Mouse (Mus musculus) midbrain, embryonic 12.5 days (tissue): ENCODE measurements around the gene Crip2. TPM values are rescaled to one million over a fixed set of nuclear protein-coding genes. Genes with fewer than 3 reads are reported as not detected.
A peak's percentile ranks its signal among the peaks of the same experiment; 100 is the strongest.

ENCODE experiments used
- ATAC-seq: fragments of 200-750 bp; cut with Nextera tagmentation; 2 replicates; pipeline ENCODE4 v1.8.0; 2017; ENCODE audit warnings: low read depth, moderate TSS enrichment, moderate library complexity; ENCODE audit not compliant: low FRiP score
- H3K27ac ChIP-seq: fragments of 300-500 bp; sonication (generic); replicated peaks from 2 replicates; pipeline ENCODE4 v1.5.1; 2016; ENCODE audit warnings: mild to moderate bottlenecking
- H3K27me3 ChIP-seq: fragments of 300-500 bp; sonication (generic); 2 replicates; pipeline ENCODE4 v1.6.1; 2016; ENCODE audit warnings: mild to moderate bottlenecking
- H3K36me3 ChIP-seq: fragments of 300-500 bp; sonication (generic); 2 replicates; pipeline ENCODE4 v1.6.1; 2016
- H3K4me1 ChIP-seq: fragments of 300-500 bp; sonication (generic); 2 replicates; pipeline ENCODE4 v1.6.1; 2016
- H3K4me2 ChIP-seq: fragments of 300-500 bp; sonication (generic); replicated peaks from 2 replicates; pipeline ENCODE4 v1.6.1; 2016; ENCODE audit warnings: mild to moderate bottlenecking, moderate library complexity
- H3K4me3 ChIP-seq: fragments of 300-500 bp; sonication (generic); 2 replicates; pipeline ENCODE4 v1.5.1; 2016; ENCODE audit warnings: mild to moderate bottlenecking
- H3K9ac ChIP-seq: fragments of 300-500 bp; sonication (generic); replicated peaks from 2 replicates; pipeline ENCODE4 v1.6.1; 2016; ENCODE audit warnings: mild to moderate bottlenecking, moderate library complexity
- H3K9me3 ChIP-seq: fragments of 300-500 bp; sonication (generic); 2 replicates; pipeline ENCODE4 v1.6.1; 2016; ENCODE audit warnings: mild to moderate bottlenecking
- WGBS: fragments of 180-500 bp; shearing (Covaris S2); methylation state at CpG from one replicate; pipeline ENCODE4 v1.1.7; 2016; 5-methylcytosine and 5-hydroxymethylcytosine counted together
- polyA plus RNA-seq: library from polyadenylated mRNA; unstranded; fragments of >200 nt; fragmentation: Nextera tagmentation; extraction: Ambion mirVana; gene quantifications from 2 replicates; pipeline ENCODE4 v1.2.1, GENCODE M21; 2016

Gene Crip2
- polyA plus RNA-seq, 1 experiment from 2014 or later: 257 TPM

- 90% methylated on average over 4 of the region's 4 CpGs for WGBS
- Histone ChIP-seq H3K4me3 (no peak overlapping the region), H3K4me2 (no peak overlapping the region), H3K27ac (no peak overlapping the region), H3K4me1 (peaks cover 21% of the 10 kb centered on the region), H3K9me3 (no peaks in the 10 kb centered on the region), H3K9ac (no peak overlapping the region), H3K36me3 (peaks cover 25% of the 10 kb centered on the region), H3K27me3 (no peaks in the 10 kb centered on the region)
- ATAC-seq: no peak
Measured at GRCm38 (mm10) chr12:113107431-113108124, 32.5 kb upstream of the Crip2 start.

GRCm38 (mm10) chr12:113108528-113109283 is 31.3 kb upstream of the Crip2 start:
- H3K27ac ChIP-seq: no peak overlapping the region
- peaks cover 29% of the 10 kb centered on the region for H3K36me3 ChIP-seq
- H3K4me2 ChIP-seq: no peak overlapping the region
- ATAC-seq: no peak
- H3K4me1 ChIP-seq: peaks cover 10% of the 10 kb centered on the region; the same call in 1 of the 2 replicates
- no peak overlapping the region for H3K9ac ChIP-seq
- WGBS: 86% methylated on average over 17 of the region's 17 CpGs
- H3K4me3 ChIP-seq: no peak overlapping the region
- H3K27me3 ChIP-seq: no peaks in the 10 kb centered on the region
- no peaks in the 10 kb centered on the region for H3K9me3 ChIP-seq

- Histone ChIP-seq H3K27ac (0 out of 2 replicates have a peak overlapping the region, but pooled peaks have one; percentile 25), H3K4me1 (peaks cover 6% of the 10 kb centered on the region; the same call in 1 of the 2 replicates), H3K9ac (no peak overlapping the region), H3K9me3 (no peaks in the 10 kb centered on the region), H3K36me3 (peaks cover 36% of the 10 kb centered on the region), H3K4me3 (no peak overlapping the region), H3K4me2 (no peak overlapping the region), H3K27me3 (no peaks in the 10 kb centered on the region)
- 89% methylated on average over 10 of the region's 10 CpGs for WGBS
- no peak for ATAC-seq
Measured at GRCm38 (mm10) chr12:113109801-113110200, 30.2 kb upstream of the Crip2 start.

- Histone ChIP-seq H3K4me1 (peaks cover 6% of the 10 kb centered on the region; the same call in 1 of the 2 replicates), H3K27me3 (no peaks in the 10 kb centered on the region), H3K9ac (no peak overlapping the region), H3K36me3 (peaks cover 62% of the 10 kb centered on the region), H3K27ac (no peak overlapping the region), H3K9me3 (no peaks in the 10 kb centered on the region), H3K4me3 (no peak overlapping the region), H3K4me2 (no peak overlapping the region)
- ATAC-seq: no peak
- WGBS: 92% methylated on average over 4 of the region's 4 CpGs
Measured at GRCm38 (mm10) chr12:113114141-113114540, 25.9 kb upstream of the Crip2 start.

- WGBS: 90% methylated on average over 16 of the region's 16 CpGs
- Histone ChIP-seq H3K36me3 (peaks cover 66% of the 10 kb centered on the region), H3K9ac (no peak overlapping the region), H3K4me3 (no peak overlapping the region), H3K9me3 (no peaks in the 10 kb centered on the region), H3K4me1 (0 out of 2 replicates have a peak, but pooled peaks cover 2% of the 10 kb centered on the region), H3K4me2 (no peak overlapping the region), H3K27ac (no peak overlapping the region), H3K27me3 (no peaks in the 10 kb centered on the region)
- ATAC-seq: no peak
Measured at GRCm38 (mm10) chr12:113114856-113115538, 25.0 kb upstream of the Crip2 start.

- WGBS: 88% methylated on average over 20 of the region's 20 CpGs
Measured at GRCm38 (mm10) chr12:113119516-113120410, 20.3 kb upstream of the Crip2 start.

GRCm38 (mm10) chr12:113124726-113125125 is 15.3 kb upstream of the Crip2 start:
- Histone ChIP-seq H3K36me3 (peaks cover 100% of the 10 kb centered on the region), H3K9me3 (no peaks in the 10 kb centered on the region), H3K27ac (no peak overlapping the region), H3K4me3 (no peak overlapping the region), H3K4me1 (no peaks in the 10 kb centered on the region), H3K27me3 (no peaks in the 10 kb centered on the region), H3K4me2 (no peak overlapping the region), H3K9ac (no peak overlapping the region)
- 90% methylated on average over 6 of the region's 6 CpGs for WGBS
- ATAC-seq: no peak

More at GRCm38 (mm10) chr12:113119516-113120410, 20.3 kb upstream of the Crip2 start:
- H3K9ac ChIP-seq: no peak overlapping the region
- ATAC-seq: peak; percentile 28
- peaks cover 90% of the 10 kb centered on the region for H3K36me3 ChIP-seq
- H3K4me3 ChIP-seq: no peak overlapping the region
- no peaks in the 10 kb centered on the region for H3K9me3 ChIP-seq
- H3K27ac ChIP-seq: no peak overlapping the region
- no peaks in the 10 kb centered on the region for H3K27me3 ChIP-seq
- no peak overlapping the region for H3K4me2 ChIP-seq
- H3K4me1 ChIP-seq: no peaks in the 10 kb centered on the region

- H3K9me3 ChIP-seq: no peaks in the 10 kb centered on the region
- no peak overlapping the region for H3K27ac ChIP-seq
- H3K4me1 ChIP-seq: no peaks in the 10 kb centered on the region
- H3K36me3 ChIP-seq: peaks cover 100% of the 10 kb centered on the region
- H3K4me3 ChIP-seq: no peak overlapping the region
- H3K9ac ChIP-seq: no peak overlapping the region
- no peak for ATAC-seq
- H3K4me2 ChIP-seq: no peak overlapping the region
- H3K27me3 ChIP-seq: no peaks in the 10 kb centered on the region
- WGBS: 98% methylated on average over 8 of the region's 8 CpGs
Measured at GRCm38 (mm10) chr12:113130732-113131131, 9.3 kb upstream of the Crip2 start.

GRCm38 (mm10) chr12:113131601-113132000 is 8.4 kb upstream of the Crip2 start:
- no peak overlapping the region for H3K4me2 ChIP-seq
- WGBS: 96% methylated on average over 14 of the region's 14 CpGs
- peaks cover 100% of the 10 kb centered on the region for H3K36me3 ChIP-seq
- H3K9ac ChIP-seq: no peak overlapping the region
- ATAC-seq: no peak
- H3K4me3 ChIP-seq: no peak overlapping the region
- no peaks in the 10 kb centered on the region for H3K9me3 ChIP-seq
- H3K27ac ChIP-seq: no peak overlapping the region
- no peaks in the 10 kb centered on the region for H3K4me1 ChIP-seq
- no peaks in the 10 kb centered on the region for H3K27me3 ChIP-seq

- H3K9ac ChIP-seq: no peak overlapping the region
- no peak overlapping the region for H3K27ac ChIP-seq
- H3K27me3 ChIP-seq: no peaks in the 10 kb centered on the region
- H3K4me3 ChIP-seq: no peak overlapping the region
- H3K36me3 ChIP-seq: peaks cover 100% of the 10 kb centered on the region
- 97% methylated on average over 2 of the region's 2 CpGs for WGBS
- no peaks in the 10 kb centered on the region for H3K9me3 ChIP-seq
- no peak overlapping the region for H3K4me2 ChIP-seq
- no peak for ATAC-seq
- no peaks in the 10 kb centered on the region for H3K4me1 ChIP-seq
Measured at GRCm38 (mm10) chr12:113132567-113132966, 7.5 kb upstream of the Crip2 start.

GRCm38 (mm10) chr12:113133260-113133659 is 6.8 kb upstream of the Crip2 start:
- no peak overlapping the region for H3K9ac ChIP-seq
- H3K36me3 ChIP-seq: peaks cover 100% of the 10 kb centered on the region
- no peaks in the 10 kb centered on the region for H3K27me3 ChIP-seq
- no peaks in the 10 kb centered on the region for H3K9me3 ChIP-seq
- no peak overlapping the region for H3K4me3 ChIP-seq
- WGBS: 90% methylated on average over 9 of the region's 9 CpGs
- ATAC-seq: no peak
- H3K4me2 ChIP-seq: no peak overlapping the region
- H3K27ac ChIP-seq: no peak overlapping the region
- peaks cover 2% of the 10 kb centered on the region; the same call in 1 of the 2 replicates for H3K4me1 ChIP-seq
